Mouse (Mus musculus) right cerebral cortex, postnatal 14 days (tissue): ENCODE results near the gene Hrc.
"Not testable (repeated sequence)": the region's sequence is repeated elsewhere in the genome, so short reads cannot be mapped to it uniquely, and the experiment has no call there.

Source experiments
- DNase-seq: peaks from one replicate; pipeline ENCODE4 v3.0.0; 2022

Gene Hrc

DNA sequence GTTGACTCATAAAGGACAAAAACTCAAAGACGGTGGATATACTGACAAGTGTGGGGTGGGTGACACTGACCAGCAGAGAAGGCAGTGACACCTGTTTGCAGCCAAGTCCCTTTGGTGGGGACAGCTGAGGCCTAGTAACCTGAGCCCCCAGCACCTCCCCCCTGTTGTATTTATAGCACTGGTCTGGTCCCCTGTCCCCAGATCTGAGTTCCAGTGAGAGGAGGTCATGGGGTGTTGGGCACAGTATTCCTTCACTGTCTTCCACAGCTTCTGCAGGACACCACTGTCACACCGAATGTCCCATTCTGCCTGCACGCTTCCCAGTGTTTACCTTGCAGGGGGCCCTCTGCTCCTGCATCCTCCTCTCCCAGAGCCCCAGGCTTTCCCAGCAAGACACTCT, 485 bp upstream of the Hrc start:
- no peak for DNase-seq

DNA sequence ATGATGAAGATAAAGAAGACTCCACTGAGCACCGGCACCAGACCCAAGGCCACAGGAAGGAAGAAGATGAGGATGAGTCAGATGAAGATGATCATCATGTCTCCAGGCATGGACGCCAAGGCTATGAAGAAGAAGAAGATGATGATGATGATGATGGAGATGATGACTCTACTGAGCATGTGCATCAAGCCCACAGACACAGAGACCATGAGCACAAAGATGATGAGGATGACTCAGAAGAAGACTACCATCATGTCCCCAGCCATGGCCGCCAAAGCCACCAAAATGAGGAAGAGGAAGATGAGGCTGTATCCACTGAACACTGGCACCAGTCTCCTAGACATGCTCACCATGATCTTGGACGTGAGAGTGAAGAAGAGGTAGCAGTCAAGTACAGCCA, 1.2 kb downstream of the Hrc start:
- no peak for DNase-seq

DNA sequence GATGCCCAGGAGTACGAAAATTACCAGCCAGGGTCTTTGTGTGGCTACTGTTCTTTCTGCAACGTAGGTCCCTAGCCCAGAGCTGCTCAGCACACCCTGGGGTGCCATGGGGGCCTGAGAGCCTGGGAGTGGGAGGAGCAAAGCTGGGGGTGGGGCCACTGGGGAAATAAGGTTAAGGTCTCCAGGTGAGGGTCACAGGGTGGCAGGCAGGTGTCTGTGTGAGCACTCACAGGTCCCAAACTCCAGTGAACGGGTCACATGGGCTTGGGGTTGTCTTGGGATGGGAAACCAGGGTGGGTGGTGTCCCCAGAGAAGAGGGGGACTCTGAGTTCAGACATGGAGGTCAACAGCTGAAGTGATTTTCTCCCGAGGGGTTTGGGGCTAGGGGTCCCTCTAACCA, 2.4 kb downstream of the Hrc start:
- no peak for DNase-seq

DNA sequence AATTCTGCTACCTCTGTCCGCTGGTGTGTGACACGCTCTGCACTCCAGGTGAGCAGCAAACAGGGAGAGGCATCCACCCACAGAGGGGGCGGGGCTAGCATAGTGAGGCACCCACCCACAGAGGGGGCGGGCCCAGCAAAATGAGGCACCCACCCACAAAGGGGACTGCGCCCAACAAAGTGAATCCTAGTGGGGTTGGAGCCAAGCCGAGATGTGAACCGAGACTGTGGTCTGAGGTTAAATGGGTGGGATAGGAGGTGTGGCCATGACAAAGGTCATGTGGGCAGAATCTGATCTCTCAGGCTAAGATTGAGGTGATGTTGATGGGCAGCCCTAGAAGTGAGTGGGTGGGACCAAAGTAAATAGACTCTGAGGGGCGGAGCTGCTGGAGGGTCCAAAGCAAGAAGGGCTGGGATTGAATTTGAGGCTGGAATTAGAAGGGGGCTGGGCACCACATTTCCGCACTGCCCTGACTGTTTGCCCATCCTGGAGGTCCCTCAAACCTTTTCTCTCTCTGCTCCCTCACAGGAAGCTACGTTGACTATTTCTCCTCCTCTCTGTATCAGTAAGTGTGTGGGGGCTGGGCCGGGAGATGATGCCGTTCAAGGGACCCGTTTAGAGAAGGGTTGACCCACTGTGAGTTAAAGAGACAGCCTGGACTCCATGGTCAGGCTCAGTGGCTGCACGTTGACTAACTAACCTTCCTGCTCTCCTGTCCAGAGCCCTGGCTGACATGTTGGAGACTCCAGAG, 3.2 kb downstream of the Hrc start:
- DNase-seq: peak; percentile 52

DNA sequence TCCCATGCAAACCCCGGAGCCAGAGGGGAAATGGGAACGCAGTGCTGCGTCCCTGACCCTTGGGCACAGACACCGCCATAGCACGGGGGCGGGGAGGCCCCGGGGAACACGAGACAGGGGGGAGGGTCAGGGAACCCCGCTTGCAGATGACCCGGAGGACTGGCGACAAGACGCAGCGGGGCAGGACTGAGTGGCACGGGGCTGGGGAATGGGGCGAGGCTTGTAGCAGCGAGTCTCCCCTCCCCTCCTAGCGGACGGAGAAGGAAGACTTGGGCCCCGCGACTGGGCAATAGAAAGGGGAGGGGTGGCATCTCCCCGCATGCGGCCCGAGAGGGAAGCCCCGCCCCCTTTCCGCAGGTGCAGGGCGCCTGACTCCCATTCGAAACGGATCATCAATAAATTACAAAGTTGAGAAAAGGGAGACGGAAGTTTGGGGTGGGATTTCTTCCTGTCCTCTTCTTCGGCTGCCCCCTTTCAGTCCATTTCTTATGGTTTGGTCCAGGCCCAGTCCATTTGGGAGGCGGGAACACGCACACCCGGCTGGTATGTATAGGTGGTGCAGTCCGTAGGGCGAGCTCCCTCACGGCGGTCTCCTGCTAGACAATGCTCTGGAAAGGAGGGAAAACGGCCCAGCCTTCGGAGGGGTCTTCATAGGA, 4.4 kb downstream of the Hrc start:
- peak; percentile 56 for DNase-seq

DNA sequence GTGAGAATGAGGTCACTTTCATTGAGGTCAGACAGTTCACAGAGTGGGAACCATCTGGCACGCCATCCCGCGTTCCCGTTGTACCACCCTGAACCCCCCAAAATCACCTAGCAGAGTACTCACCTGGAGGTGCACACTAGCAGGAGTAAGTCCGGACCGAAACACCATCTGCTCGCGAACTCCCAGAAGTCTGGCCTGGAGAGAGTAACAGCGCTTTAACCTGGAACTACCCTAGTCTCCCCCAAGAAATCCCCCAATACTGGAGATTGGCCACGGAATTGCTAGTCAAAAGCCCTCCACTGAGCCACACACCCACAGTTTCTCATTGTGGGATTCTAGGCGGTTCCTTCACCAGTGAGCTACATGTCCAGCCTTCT, 5.0 kb downstream of the Hrc start:
- DNase-seq: no peak

DNA sequence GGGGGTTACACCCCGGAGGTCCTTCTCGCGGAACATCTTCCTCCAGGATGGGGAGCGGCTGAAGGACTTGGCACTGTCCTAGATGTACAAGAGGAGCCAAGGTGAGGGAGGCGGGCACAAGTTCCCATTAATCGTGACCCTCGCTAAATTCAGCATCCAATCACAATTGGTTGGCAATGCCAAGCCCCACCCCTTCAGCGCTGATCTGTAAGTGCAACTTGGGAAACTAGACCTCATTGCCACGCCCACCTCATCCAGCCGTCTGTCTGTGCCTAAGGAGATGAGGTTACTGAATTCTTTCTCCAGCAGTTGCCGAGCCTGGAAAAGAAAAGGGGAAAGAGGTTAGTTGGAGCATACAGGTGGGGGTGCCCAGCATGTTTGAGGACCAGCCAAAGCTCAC, 5.6 kb downstream of the Hrc start:
- DNase-seq: no peak

DNA sequence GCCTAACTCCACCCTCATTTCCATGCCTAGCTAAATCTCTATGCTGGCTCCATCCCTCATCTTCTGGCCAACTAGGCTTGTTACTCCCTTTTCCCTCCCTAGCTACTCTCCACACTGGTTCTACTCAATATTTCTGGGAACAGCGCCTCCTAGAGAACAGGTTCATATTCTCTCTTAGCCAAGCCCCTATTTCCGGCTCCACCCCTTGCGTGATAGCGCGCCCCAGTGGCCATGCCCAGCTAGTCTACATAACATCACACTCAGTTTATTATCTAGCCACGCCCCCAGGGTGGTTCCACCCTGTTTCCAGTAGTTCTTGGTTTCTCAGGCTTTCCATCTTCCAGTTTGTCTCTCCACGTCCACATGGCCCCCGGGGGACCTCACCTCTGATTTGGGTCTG, 6.2 kb downstream of the Hrc start:
- peak; percentile 83 for DNase-seq

DNA sequence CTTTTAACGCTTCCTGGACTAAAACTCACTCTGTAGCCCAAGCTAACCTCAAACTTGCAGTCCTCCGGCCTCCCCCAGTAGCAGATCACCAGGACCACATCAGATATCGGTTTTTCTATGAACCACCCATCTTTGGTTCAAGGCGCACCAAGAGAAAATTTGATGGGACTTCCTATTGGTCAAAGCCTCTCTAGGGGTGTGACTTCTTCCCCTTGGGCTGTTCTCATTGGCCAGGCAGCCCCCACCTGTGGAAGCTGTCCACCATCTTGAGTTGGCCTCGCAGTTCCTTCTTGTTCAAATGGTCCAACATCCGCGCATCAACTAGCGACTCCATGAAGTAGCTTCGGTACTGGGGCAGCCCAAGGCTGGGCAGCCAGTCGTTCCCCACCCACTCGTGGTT, 7.0 kb downstream of the Hrc start:
- no peak for DNase-seq

DNA sequence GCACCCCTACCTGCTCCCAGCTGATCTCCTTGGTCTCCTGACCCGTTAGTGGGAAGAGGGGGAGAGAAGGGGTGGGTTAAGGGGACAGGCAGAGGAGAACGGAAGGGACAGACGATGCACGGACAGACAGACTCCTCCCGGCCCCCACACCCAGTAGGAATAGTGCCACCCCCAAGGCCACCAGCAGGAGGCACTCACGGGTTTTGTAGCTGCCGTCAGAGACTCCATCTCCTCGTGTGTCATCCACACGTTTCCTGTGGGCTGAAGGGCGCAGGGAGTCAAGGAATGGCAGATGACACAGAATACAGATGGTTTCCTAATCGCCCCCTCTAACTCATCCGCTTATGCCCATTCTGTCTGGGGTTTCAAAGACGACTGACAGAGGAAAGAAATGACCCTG, 8.5 kb downstream of the Hrc start:
- DNase-seq: peak; percentile 40

DNA sequence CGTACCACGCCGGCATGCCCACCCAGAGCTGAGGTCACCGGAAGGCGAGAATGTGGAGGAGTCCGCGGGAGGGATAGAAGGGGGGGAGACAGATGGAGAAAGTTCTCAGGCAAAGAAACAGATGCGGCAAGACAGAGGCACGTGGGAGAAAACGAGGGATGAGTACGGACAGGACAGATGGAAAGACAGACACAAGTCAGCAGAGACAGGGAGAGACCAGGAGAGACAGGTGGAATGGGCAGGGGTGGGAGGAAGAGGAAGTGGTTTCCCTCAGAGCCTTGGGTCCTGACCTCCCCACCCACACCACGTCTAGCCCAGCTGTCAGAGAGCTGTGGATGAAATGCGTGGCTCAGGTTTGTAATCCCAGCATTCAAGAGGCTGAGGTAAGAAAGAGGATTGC, 11.8 kb downstream of the Hrc start:
- DNase-seq: no peak

DNA sequence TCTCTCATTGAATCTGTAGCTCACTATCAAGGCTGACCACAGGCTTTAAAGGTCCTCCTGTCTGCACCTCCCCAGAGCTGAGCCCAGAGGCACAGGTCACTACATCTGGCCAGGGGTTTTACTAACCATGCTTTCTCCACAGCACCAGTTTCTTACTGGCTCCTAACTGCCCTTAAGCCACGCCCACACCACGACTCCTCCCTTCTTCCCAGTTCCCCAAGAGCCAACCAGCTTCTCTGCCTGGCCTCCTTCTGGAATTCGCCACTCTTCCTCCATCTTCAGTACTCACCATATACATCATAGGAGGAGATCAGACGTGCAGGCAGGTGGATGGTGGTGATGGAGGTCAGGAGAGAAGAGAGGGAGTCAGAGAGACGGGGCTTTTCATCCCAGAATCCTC, 18.0 kb downstream of the Hrc start:
- no peak for DNase-seq

DNA sequence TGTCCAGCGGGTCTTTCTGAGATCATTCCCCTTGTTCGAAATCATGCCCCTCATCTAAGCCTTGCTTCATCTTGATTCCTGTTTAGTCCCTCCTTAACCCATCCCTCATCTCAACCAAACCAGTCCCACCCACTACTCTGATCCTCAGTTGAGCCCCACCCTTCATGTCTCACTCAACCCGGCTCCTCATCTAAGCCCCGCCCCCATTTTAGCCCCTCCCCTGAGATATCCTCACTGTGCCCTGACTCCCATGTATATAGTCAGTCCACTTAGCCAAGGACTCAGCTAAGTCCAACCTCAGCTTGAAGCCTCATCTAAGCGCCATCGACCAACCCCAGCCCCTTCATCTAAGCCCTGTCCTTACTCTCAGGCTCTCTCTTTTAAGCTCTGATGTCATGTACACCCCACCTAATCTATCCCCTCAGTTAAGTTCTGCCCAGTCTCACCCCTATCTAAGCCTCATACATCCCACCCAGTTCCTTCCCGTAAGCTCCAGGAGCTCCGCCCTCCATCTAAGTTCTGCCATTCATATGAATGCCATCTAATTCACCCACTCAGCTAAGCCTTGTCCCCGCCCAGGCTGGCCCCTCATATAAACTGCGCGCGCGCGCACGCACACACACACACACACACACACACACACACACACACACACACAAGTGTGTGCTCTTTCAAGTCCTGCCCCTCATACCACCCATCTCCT, 20.4 kb downstream of the Hrc start:
- no peak for DNase-seq

DNA sequence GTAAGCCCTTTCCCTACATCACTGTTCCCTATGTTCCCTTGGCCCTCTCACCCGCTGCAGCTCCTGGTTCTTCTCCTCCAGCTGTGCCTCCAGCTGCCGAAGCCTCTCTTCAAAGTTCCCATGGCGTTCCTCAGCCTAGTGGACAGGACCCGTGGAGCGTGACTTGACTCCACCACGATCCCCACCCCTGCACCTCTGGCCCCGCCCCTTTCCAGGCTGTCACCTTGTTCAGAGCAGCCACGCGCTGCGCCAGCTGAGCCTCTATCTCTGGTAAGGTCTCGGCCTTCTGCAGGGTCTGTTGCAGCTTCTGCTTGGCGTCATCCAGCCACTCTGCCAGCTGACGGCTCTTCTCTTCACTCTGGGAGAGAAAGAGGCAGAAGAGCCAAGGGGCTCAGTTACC, 21.0 kb downstream of the Hrc start:
- DNase-seq: no peak

DNA sequence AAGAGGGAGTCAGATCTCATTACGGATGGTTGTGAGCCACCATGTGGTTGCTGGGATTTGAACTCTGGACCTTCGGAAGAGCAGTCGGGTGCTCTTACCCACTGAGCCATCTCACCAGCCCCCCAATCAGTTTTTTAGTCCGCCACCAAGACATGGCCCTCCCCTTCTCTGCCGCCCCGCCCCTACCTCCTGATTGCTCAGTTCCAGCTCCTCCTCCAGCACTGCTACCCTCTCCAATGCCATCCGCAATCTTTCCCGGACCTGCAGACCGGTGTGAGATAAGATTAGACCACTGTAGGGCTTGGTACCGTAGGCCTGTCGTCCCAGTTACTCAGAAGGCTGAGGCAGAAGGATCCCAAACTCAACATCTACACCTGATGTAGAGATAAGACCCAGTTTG, 24.0 kb downstream of the Hrc start:
- not testable (repeated sequence) for DNase-seq

DNA sequence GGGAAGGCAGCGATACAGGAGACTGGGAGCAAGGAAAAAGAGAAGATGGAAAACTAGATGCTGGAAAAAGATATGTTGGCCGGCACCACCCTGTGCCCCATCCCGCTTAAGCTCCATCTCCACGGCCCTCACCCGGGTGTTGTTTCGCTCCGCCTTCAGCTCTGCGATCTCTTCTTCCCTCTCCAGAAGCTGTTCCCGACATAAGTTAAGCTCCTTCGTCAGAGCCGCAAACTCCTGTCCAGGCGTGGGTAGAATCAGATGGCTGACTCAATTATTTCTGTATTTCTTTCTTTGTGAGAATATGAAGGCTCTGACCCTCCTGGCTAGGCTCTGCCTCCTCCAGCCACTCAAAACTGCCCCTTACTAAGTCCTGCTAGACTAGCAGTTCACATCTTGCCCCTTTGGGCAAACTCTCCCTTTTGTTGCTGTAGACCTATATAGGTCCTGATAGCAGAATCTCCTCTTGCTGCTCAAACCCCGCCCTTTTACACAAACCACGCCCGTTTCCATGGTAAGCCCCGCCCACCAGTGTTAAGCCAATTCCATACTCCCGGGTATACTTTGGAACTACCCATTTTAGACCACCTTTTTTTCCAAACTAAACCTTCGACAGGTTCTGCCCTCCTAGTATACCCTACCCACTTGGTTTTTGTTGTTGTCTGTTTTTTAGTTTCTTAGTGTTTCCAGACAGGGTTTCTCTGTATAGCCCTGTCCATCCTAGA, 25.5 kb downstream of the Hrc start:
- DNase-seq: no peak

DNA sequence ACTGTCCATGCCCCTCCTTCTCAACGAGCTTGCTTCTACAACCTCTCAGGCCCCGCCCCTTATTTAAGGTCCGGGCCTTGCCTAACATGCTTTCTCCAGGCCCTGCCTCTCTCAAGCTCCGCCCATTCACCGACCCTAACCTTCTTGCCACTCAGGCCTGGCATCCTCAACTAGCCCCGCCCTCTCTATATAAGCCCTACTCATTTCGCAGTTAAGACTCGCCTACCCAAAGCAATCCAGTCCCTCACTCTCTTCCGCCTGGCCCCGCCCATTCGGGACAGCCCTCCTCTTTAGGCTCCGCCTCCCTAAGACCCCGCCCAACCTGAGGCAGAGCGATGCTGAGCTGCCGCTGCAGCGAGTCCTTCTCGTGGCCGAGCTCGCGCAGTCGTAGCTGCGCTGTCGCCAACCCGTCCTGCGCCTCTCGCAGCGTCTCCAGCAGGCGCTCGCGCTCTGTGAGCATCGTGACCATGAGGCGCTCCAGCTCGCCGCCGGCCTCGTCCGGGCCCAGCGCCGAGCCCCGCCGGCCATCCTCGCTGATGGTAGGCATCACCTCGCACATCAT, 26.2 kb downstream of the Hrc start:
- peak; percentile 81 for DNase-seq

DNA sequence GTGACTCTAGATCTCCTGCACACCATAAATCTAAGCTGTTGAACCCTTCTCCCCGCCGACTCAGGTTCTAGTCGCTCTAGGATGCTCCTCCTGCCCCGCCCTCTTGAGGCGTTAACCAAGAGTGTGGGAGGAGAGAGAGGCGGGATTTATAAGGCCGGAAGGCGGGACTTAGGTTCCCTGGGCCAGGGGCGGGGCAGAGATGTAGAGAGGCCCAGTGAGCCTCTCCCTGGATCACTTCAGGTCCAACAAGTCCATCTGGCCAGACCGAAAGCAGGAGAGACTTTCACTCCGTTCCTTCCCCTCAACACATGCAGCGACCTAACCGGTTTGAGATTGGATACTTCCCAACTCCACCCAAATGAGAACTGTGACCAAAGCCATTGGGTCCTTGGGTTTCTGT, 27.7 kb downstream of the Hrc start:
- DNase-seq: no peak

DNA sequence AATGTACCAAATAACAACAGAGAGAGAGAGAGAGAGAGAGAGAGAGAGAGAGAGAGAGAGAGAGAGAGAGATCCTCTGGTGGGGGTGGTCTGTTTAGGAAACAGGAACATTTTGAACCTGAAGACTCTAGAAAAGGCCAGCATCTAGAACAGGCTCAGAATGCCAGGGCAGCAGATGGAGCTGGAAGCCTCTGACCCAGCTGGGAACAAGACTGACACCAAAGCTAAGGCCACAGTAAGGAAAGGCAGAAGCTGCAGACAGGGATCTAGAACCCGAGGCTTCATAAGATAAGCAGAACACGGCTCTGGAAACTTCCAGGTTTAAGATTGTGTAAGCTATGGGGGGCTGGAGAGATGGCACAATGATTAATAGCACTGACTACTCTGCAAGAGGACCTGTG, 28.9 kb downstream of the Hrc start:
- DNase-seq: no peak

DNA sequence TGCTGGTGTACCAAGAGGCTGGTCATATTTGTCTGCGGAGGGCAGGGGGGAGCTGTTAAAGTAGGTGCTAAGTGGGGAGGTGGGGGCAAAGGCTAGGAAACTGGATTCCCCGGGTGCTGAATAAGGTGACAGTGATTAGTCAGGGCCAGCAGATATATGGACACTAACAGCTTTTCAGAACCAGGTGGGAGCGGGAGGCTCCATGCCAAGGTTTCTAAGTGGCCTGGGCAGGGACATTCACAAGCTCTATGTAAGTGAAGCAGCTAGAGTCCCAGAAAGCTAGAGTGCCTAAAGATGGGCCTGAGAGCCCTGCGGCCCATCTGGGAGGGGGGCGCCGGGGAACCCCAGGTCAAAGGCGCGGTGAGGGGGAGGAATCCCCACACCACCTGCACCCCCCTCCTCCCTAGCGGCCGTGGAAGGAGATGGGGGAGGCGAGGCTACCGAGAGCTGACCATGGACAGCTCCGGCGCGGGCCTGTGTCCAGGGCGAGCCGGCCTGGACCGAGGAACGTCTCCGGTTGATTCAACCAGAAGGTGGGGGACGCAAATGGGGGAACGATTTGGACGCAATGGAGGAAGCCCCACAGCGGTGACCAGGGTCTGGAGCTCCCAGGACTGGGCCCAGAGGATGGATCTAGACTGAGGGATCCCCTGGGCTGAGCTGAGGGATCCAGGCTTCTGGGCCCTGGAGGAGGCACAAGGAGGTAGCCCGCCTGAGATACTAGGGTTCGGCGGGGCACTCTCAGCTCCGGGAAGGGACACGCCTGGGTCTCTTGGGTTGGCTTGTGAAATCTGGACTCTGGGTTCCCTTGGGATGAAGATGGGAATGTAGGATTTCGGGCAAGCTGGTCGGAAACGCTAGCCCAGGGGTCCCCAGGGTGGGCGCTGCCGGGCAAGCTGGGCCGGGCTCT, 30.9 kb downstream of the Hrc start:
- DNase-seq: peak; percentile 40

DNA sequence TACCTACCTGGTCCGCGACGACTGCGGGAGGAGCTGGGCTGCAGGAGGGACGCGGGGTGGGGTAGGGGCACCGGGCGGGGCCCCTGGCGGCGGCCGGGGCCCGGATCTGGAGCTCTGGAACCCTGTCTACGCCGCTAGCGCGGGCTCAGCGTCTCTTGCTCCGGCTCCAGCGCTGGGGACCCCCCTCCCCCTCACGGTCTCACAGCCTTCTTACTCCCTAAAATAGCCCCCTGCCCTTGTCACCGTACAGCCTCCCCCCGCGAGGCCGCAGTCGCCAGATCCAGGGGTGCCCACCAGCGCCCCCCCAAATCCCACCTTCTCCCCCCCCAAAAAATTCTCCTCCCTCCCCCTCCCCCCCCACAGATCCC, 31.5 kb downstream of the Hrc start, which contains the start of gene Ppfia3:
Gene Ppfia3 (minus strand): TSS at position 368 of the 368 bp plus-strand sequence.
- no peak for DNase-seq
